Mouse (Mus musculus) heart, postnatal 0 days (tissue): ENCODE data around the gene Flnb. TPM values are rescaled to one million over a fixed set of nuclear protein-coding genes. Genes with fewer than 3 reads are reported as not detected.
A peak's percentile ranks its signal among the peaks of the same experiment; 100 is the strongest.

Source experiments
- ATAC-seq: fragments of 200-750 bp; cut with Nextera tagmentation; 2 replicates; pipeline ENCODE4 v1.8.0; 2017; ENCODE audit warnings: low read depth, moderate number of reproducible peaks, moderate library complexity; ENCODE audit not compliant: insufficient read depth
- DNase-seq: peaks from one replicate; pipeline ENCODE4 v3.0.0-alpha.2; 2016; ENCODE audit warnings: low spot score
- H3K27ac ChIP-seq: fragments of 300-500 bp; sonication (generic); 2 replicates; pipeline ENCODE4 v1.5.1; 2014; ENCODE audit warnings: low read depth, mild to moderate bottlenecking
- H3K27me3 ChIP-seq: fragments of 300-500 bp; sonication (generic); 2 replicates; pipeline ENCODE4 v1.6.1; 2014; ENCODE audit warnings: low read length, mixed read lengths; ENCODE audit not compliant: control insufficient read depth, insufficient read depth
- H3K36me3 ChIP-seq: fragments of 300-500 bp; sonication (generic); replicated peaks from 2 replicates; pipeline ENCODE4 v1.6.1; 2014; ENCODE audit warnings: low read length, mixed read lengths; ENCODE audit not compliant: control insufficient read depth, insufficient read depth
- H3K4me1 ChIP-seq: fragments of 300-500 bp; sonication (generic); 2 replicates; pipeline ENCODE4 v1.6.1; 2014; ENCODE audit warnings: antibody characterized with exemption; ENCODE audit not compliant: control insufficient read depth, insufficient read depth
- H3K4me2 ChIP-seq: fragments of 300-500 bp; sonication (generic); 2 replicates; pipeline ENCODE4 v1.6.1; 2014; ENCODE audit warnings: low read depth, mild to moderate bottlenecking, low read length, moderate library complexity
- H3K4me3 ChIP-seq: fragments of 300-500 bp; sonication (generic); 2 replicates; pipeline ENCODE4 v1.5.1; 2014; ENCODE audit warnings: low read depth, low read length
- H3K9ac ChIP-seq: fragments of 300-500 bp; sonication (generic); replicated peaks from 2 replicates; pipeline ENCODE4 v1.6.1; 2014; ENCODE audit warnings: low read depth, low read length, mixed read lengths
- H3K9me3 ChIP-seq: fragments of 300-500 bp; sonication (generic); replicated peaks from 2 replicates; pipeline ENCODE4 v1.6.1; 2016; ENCODE audit warnings: low read length; ENCODE audit not compliant: control insufficient read depth
- CTCF ChIP-seq: IDR thresholded peaks from 2 replicates; pipeline ENCODE4 v1.5.1; 2016; ENCODE audit warnings: antibody characterized with exemption, control low read depth, low read depth
- EP300 ChIP-seq: IDR thresholded peaks from 2 replicates; pipeline ENCODE4 v1.6.1; 2016; ENCODE audit warnings: antibody characterized with exemption, low read depth
- WGBS: fragments of 180-500 bp; shearing (Covaris S2); extraction: QIAGEN DNeasy Blood & Tissue Kit; methylation state at CpG from one replicate; pipeline ENCODE4 v1.1.7; 2014; 5-methylcytosine and 5-hydroxymethylcytosine counted together
- polyA plus RNA-seq: library from polyadenylated mRNA; unstranded; fragments of >200 nt; fragmentation: Nextera tagmentation; extraction: Ambion mirVana; gene quantifications from 2 replicates; pipeline ENCODE4 v1.2.1, GENCODE M21; 2015
- total RNA-seq: library from RNA; depleted of rRNA; stranded (reverse); fragments of >200 nt; gene quantifications from 2 replicates; pipeline ENCODE4 v1.2.3, GENCODE M21; 2014; ENCODE audit warnings: low replicate concordance; rRNA removed

Flnb gene
- total and polyA plus RNA-seq, 2 experiments from 2014 or later: 4.0 to 40.7 TPM

GRCm38 (mm10) chr14:7997255-7997696 lies 179.5 kb downstream of the Flnb start:
- H3K4me1 ChIP-seq: no peaks in the 10 kb centered on the region
- WGBS: 1% methylated on average over 15 of the region's 15 CpGs
- no peak overlapping the region for H3K9ac ChIP-seq
- peak; percentile 65; the same call in 1 of the 2 replicates for ATAC-seq
- H3K27ac ChIP-seq: no peak overlapping the region
- DNase-seq: peak; percentile 80
- peak; percentile 75 for TF ChIP-seq CTCF
- no peak for TF ChIP-seq EP300
- 0 out of 2 replicates have a peak overlapping the region, but pooled peaks have one; percentile 6 for H3K4me3 ChIP-seq
- H3K4me2 ChIP-seq: peak overlapping the region; percentile 50
- H3K27me3 ChIP-seq: peaks cover 24% of the 10 kb centered on the region
- no peaks in the 10 kb centered on the region for H3K36me3 ChIP-seq
- no peaks in the 10 kb centered on the region for H3K9me3 ChIP-seq

GRCm38 (mm10) chr14:7999030-7999429 lies 181.3 kb downstream of the Flnb start:
- 62% methylated on average over 3 of the region's 3 CpGs for WGBS

GRCm38 (mm10) chr14:7999435-7999834 lies 181.7 kb downstream of the Flnb start:
- no peak for TF ChIP-seq CTCF
- TF ChIP-seq EP300: no peak
- peaks cover 11% of the 10 kb centered on the region; the same call in 1 of the 2 replicates for H3K4me1 ChIP-seq
- H3K9me3 ChIP-seq: no peaks in the 10 kb centered on the region
- peaks cover 24% of the 10 kb centered on the region for H3K27me3 ChIP-seq
- no peaks in the 10 kb centered on the region for H3K36me3 ChIP-seq
- no peak overlapping the region for H3K9ac ChIP-seq
- 84% methylated on average over 5 of the region's 5 CpGs for WGBS
- no peak overlapping the region for H3K4me3 ChIP-seq
- no peak for ATAC-seq
- no peak overlapping the region for H3K27ac ChIP-seq
- DNase-seq: no peak
- no peak overlapping the region for H3K4me2 ChIP-seq

More at GRCm38 (mm10) chr14:7999030-7999429, 181.3 kb downstream of the Flnb start:
- Histone ChIP-seq H3K4me3 (no peak overlapping the region), H3K9me3 (no peaks in the 10 kb centered on the region), H3K9ac (no peak overlapping the region), H3K4me2 (no peak overlapping the region), H3K27me3 (peaks cover 24% of the 10 kb centered on the region), H3K27ac (no peak overlapping the region), H3K4me1 (peaks cover 10% of the 10 kb centered on the region; the same call in 1 of the 2 replicates), H3K36me3 (no peaks in the 10 kb centered on the region)
- DNase-seq (no peak), ATAC-seq (no peak)
- no peak for TF ChIP-seq CTCF
- TF ChIP-seq EP300: no peak

- DNase-seq: no peak
- H3K9me3 ChIP-seq: no peaks in the 10 kb centered on the region
- H3K4me2 ChIP-seq: no peak overlapping the region
- H3K27me3 ChIP-seq: peaks cover 24% of the 10 kb centered on the region
- peaks cover 11% of the 10 kb centered on the region; the same call in 1 of the 2 replicates for H3K4me1 ChIP-seq
- no peak overlapping the region for H3K4me3 ChIP-seq
- no peaks in the 10 kb centered on the region for H3K36me3 ChIP-seq
- ATAC-seq: no peak
- TF ChIP-seq EP300: no peak
- no peak for TF ChIP-seq CTCF
- 81% methylated on average over 5 of the region's 5 CpGs for WGBS
- no peak overlapping the region for H3K27ac ChIP-seq
- H3K9ac ChIP-seq: no peak overlapping the region
Measured at GRCm38 (mm10) chr14:8000247-8000646, 182.5 kb downstream of the Flnb start.

Other genes starting within 250 kb of the Flnb start
- not detected in 2 replicates for gene Gm3558, start 249.4 kb upstream of the Flnb start, total RNA-seq
- 0.22 and 0.51 TPM in 2 replicates for gene Gm3558, start 249.4 kb upstream of the Flnb start, polyA plus RNA-seq
- gene Gm10338, start 222.4 kb upstream of the Flnb start, total RNA-seq: not detected in 2 replicates
- gene Gm10338, start 222.4 kb upstream of the Flnb start, polyA plus RNA-seq: not detected in 2 replicates
- not detected in 2 replicates for gene Gm10128, start 174.0 kb upstream of the Flnb start, total RNA-seq
- gene Gm10128, start 174.0 kb upstream of the Flnb start, polyA plus RNA-seq: not detected in 2 replicates
- gene Gm26661, start 26.4 kb upstream of the Flnb start, total RNA-seq: not detected in 2 replicates
- gene Gm26661, start 26.4 kb upstream of the Flnb start, polyA plus RNA-seq: not detected in 2 replicates
- gene Gm45521, start 139.3 kb downstream of the Flnb start, total RNA-seq: not detected in 2 replicates
- not detected in 2 replicates for gene Gm45521, start 139.3 kb downstream of the Flnb start, polyA plus RNA-seq
- gene Dnase1l3, start 176.6 kb downstream of the Flnb start, total RNA-seq: not detected in 2 replicates
- 0.03 TPM in 2 replicates for gene Dnase1l3, start 176.6 kb downstream of the Flnb start, polyA plus RNA-seq
- gene Abhd6, start 184.9 kb downstream of the Flnb start, total RNA-seq: 2.2 and 2.5 TPM in 2 replicates
- gene Abhd6, start 184.9 kb downstream of the Flnb start, polyA plus RNA-seq: 9.1 and 10.1 TPM in 2 replicates